Mouse (Mus musculus): ENCODE data around the gene Tmem59l.

The Tmem59l gene

DNA sequence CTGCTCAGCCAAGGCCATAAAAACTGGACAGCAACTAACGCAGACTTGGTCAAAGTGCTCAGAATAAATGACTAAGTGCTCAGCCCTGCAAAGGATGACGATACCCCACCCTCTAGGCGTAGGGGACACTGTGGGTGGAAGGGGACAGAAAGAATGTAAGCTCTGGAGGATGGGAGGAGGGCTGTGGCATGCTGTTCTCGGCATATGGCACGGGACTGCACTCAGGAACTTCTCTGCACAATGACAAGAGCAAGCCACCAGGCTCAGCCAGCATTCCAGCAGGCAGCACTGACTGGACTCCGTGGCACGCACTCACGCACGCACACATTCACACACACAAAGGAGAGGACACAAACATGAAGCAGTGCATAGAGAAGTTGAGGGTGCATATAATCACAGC is 26.6 kb downstream of the Tmem59l start:
- no peak for DNase-seq (ENCODE audit: low read depth, low spot score)

- DNase-seq (ENCODE audit: low read depth, low spot score): no peak
Measured at GRCm38 (mm10) chr8:70460199-70460598, 27.0 kb downstream of the Tmem59l start.

GRCm38 (mm10) chr8:70459636-70460035 is 27.5 kb downstream of the Tmem59l start:
- no peak for DNase-seq (ENCODE audit: low read depth, low spot score)

DNA sequence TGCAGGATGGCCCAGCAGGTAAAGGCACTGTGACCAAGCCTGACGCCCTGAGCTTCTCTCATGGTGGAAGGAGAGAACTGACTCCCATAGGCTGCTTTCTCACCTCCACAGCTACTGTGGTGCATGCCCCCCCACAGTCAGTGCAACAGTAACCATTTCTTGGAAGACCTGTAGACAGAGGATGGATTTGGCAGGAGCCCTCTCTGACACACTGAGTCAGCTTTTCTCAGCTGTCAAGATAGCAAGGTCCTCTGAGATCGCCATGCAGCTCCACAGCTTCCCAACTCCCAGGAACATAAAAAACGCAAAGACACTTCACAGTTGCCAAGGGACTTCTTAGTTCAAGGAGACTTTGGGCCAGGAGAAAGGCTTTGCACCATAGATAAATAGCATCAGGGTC is 28.7 kb downstream of the Tmem59l start:
- no peak for DNase-seq (ENCODE audit: low read depth, low spot score)

DNA sequence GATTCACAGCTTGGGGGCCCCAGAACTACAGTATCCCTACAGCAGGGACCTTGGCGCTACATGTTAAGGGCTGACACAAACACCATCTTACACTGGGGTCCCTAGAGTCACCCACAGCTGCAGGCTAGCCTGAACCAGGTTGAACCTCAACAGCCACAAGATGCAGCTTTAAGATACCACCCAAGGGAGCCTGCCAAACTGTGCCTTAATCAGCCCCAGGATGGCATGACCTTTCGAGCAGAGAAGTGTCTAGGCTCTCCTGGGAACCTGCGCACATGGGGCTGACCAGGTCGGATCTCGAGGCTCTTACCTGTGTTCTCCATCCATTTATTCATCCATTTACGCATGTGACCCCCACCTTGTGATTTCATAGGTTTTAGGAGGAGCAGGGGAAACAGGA is 29.3 kb downstream of the Tmem59l start:
- DNase-seq (ENCODE audit: low read depth, low spot score): no peak

- DNase-seq (ENCODE audit: low read depth, low spot score): no peak
Measured at GRCm38 (mm10) chr8:70456996-70457395, 30.2 kb downstream of the Tmem59l start.

DNA sequence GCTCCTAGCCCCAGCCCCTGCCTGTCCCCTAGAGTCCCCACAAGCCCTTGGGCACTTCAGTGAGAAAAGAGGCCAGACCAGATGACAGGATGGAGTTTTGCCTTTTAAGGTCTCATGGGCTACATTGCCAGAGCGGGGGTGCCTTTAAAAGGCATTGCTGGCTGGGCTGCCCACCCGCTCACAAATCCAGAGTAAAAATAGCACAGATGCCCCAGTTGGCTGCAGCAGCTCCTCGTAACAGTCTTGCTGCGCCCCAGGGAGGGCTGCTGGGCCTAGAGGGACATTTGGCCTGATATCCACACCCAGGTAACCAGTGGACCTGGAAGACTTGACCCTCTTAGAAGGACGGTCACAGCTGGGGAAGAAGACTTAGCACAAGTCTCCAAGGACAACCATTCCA is 33.3 kb downstream of the Tmem59l start:
- no peak for DNase-seq (ENCODE audit: low read depth, low spot score)

DNA sequence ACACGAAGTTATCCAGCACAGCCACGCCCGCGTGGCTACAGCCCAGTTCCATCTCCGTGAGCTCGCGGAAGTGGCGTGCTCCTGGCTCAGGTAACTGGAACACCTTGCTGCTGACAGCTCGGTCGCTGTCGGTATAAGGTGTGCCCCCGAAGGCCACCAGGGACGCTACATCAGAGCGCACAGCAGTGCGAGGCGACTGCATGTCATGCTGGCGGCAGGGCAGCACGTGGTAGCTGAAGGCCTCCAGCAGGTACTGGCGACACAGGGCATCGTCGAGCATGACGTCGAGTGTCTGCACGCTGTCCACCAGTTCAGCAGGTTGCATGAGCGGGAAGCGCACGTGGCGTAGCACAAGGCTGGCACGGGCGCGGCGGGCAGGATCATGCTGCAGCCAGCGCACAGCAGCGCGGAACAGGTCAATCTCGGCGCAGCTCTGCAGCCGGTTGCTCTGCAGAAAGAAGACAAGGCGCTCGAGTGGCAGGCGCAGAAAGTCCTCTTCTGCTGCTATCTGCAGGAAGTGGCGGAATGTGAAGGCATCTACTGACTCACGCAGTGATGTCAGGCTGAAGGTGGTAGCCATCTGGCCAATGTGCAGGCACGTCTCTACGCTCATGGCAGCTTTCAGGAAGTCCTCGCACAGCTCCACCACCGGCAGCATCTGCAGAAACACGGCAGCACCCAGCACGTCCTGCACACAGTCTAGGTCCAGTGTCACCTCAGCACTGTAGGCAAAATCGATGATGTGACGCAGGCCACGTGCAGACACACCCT is 34.8 kb downstream of the Tmem59l start:
- DNase-seq (ENCODE audit: low read depth, low spot score): no peak

- no peak for DNase-seq (ENCODE audit: low read depth, low spot score)
Measured at GRCm38 (mm10) chr8:70447639-70448420, 39.3 kb downstream of the Tmem59l start.

- DNase-seq (ENCODE audit: low read depth, low spot score): no peak
Measured at GRCm38 (mm10) chr8:70445988-70446387, 41.2 kb downstream of the Tmem59l start.

DNA sequence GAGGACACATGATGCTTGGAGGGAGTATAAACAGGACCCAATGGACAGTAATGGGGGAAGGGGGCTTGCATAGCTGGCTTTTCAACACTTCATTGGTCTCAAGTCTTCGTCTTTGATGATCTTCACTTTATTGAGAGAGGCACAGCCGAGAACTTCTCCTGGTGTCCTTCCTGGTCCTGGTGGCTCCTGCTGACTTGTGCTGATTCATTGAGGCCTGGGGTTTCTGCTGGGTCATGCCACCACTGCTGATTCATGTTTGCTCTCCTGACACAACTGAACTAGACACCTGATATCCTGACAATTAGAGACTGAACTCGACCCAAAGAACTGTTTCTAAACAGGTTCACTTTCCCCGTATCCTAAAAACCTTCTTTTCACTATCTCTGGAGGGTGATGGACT is 43.8 kb downstream of the Tmem59l start:
- no peak for DNase-seq (ENCODE audit: low read depth, low spot score)

DNA sequence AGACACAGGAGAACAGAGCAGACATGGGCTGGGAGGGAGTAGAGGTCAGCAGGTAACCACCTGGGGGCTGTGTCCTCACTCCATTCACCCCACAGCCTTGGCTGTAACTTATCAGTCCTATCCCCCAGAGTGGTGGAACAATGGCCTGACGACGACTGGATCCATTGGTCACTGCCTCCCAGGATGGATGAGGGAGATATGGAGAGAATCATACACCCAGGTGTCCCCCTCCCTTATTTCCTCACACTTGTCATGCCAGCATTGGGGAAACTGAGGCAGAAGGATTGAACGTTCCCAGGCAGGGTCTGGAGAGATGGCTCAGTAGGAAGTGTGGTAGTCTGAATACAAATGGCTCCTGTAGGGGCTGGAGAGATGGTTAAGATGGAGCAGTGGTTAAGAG is 45.6 kb downstream of the Tmem59l start:
- DNase-seq (ENCODE audit: low read depth, low spot score): no peak

DNA sequence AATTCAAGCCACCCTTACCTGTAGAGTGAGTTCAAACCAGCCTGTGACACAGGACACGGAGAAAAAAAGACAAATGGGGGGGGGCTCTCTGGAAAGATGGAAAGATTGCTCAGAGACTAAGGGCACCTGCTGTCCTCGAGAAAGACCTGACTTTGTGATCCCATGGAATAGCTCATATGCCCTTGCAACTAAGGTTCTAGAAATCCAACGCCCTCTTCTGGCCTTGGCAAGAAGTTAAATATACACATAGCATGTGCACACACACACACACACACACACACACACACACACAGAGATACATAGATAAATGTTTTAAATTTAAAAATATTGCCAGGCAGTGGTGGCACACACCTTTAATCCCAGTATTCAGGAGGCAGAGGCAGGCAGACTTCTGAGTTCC is 46.9 kb downstream of the Tmem59l start:
- DNase-seq (ENCODE audit: low read depth, low spot score): peak; percentile 39

DNA sequence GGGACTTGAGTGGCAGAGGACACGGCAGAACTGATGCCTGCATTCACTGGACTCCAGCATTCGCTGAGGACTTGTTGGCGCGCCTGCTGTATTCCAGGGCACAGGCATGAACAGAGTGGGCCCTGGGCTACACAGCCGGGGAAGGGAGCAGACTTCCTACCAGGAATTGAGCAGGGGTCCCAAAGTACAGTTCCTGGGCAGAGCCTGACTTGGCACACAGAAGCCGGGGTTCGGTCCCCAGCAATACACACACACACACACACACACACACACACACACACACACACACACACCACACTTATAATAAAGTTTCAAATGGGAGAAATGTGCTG is 47.3 kb downstream of the Tmem59l start:
- DNase-seq (ENCODE audit: low read depth, low spot score): no peak

DNA sequence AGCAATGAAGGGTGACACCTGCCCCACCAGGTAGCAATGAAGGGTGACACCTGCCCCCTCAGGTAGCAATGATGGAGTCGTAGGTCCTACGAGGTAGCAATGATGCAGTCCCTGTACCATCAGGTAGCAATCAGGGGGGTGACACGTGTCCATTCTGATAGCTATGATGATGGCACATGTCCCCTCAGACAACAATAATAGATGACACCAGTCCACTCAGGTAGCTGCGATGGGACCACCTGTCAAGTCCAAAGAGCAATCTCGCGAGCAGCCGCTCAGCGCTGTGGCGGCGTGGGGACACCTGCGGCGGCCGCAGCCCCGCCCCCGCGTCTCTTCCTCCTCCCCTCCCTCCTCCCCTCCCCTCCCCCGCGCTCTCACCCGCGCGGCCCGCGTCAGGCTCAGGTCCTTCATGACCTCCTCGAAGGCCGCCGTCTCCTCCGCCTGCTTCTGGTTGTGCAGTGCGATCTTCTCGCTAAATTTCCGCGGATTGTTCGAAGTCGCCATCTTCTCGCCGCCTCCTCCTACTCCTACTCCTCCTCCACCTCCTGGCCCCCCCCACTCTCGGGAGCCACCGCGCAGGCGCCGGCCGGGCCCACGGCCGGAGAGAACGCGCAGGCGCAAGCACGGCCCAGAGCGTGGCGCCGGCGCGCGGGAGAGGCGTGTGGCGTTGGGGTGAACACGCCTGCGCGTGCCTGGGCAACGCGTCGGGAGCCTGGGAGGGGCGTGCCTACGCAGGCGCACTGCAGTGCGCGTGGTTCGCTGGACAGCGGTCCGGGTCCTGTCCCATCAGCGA is 47.9 kb downstream of the Tmem59l start, which contains the start of gene Crtc1:
TSS of gene Crtc1 (minus strand) at position 525 of the 793 bp plus-strand sequence.
- DNase-seq (ENCODE audit: low read depth, low spot score): peak; percentile 99

DNA sequence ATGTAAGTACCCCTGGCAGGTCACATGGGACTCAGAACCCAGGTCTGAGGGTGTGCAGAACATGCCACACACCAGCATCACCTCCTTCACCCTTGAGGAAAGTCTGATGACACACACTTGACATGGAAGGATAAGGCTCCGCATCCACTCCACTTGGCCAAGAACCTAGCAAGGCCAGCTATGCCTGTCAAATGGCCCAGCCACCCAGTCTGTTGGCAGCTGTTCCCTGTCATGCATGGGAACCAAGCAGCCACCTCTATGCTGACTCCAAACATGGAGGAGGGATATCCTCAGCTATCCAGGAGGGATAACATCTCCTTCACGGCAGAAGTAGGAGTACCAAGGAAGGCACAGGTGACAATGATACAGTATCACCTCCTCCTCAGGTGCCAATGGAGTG is 48.7 kb downstream of the Tmem59l start:
- DNase-seq (ENCODE audit: low read depth, low spot score): no peak

DNA sequence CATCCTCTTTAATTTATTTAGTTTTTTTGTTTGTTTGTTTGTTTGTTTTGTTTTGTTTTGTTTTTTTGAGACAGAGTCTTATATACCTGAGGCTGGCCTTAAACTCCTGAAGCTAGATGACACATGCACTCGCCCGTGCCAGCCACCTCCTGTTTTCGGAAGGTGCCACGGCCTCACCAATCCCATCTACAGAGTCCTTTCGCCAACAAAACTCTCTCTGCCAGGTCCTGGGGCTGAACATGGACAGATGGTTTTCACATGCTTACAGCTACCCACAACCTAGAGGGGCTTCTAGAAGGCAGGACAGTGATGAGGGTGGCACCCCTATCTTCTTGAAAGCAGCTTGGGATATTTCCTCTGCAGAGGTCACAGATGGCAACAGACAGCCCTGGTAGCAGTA is 52.0 kb downstream of the Tmem59l start:
- no peak for DNase-seq (ENCODE audit: low read depth, low spot score)

All from CD4-positive, CD25-positive, alpha-beta regulatory T cell, adult 2 months (primary cell).